Mouse (Mus musculus): ENCODE results near the gene Eif1. TPM values are rescaled to one million over a fixed set of nuclear protein-coding genes. Genes with fewer than 3 reads are reported as not detected.

The Eif1 gene
- total RNA-seq, 1 experiment = 322 TPM

DNA sequence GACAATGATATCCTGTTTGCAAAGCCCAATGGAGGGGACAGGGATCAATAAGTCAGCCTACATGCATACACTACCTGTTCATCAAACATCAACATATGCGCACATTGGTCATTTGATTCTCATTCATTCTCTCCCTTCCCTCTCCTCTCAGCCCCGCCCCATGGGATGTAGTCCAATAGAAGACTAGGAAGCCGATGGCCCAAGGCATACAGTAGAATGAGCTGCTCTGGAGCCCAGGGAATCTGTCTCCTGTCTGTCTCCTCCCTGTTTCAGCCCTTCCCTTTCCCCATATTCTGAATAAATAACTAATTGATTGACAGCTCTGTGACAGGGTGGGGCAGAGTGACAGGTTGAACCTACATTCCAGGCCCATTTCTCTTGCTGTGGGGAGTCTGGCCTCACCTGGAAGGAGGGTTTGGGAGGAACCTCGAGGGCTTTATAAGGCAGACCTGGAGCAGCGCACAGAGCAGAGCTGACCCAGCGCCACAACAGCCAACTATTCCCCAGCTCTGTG, 14.3 kb downstream of the Eif1 start, which contains the start of gene Gast:
Gene Gast (plus strand): TSS at position 464 of the 514 bp plus-strand sequence.
- Histone ChIP-seq H3K4me1 (ENCODE audit: control insufficient read depth in 2 of 2, insufficient read depth in 2 of 2, low read length in 2 of 2, poor library complexity in 1 of 2) (peaks cover 0 to 10% of the 10 kb centered on the region in 2 experiments; a peak in 2 of 4 replicates), H3K9me3 (ENCODE audit: control insufficient read depth, insufficient read depth, low read depth, low read length) (no peaks in the 10 kb centered on the region), H3K27ac (ENCODE audit: insufficient read depth, low read depth, low read length, poor library complexity, severe bottlenecking) (no peak within 1 kb of the TSS), H3K4me3 (ENCODE audit: insufficient read depth in 1 of 2, low read depth in 1 of 2, low read length in 2 of 2, poor library complexity in 1 of 2, severe bottlenecking in 1 of 2) (no peak within 1 kb of the TSS), H3K36me3 (ENCODE audit: control insufficient read depth, insufficient read depth, low read length, poor library complexity, severe bottlenecking) (no peaks in the 10 kb centered on the region), H3K9ac (ENCODE audit: insufficient read depth, low read depth, low read length, poor library complexity, severe bottlenecking) (no peak within 1 kb of the TSS)
- DNase-seq (ENCODE audit: low read depth, low spot score) = no peak
- in situ Hi-C loops (cut with MboI; ENCODE audit: low sequenced_read_pairs in 2 of 2, unreplicated experiment in 2 of 2) = no loop called here
- TF ChIP-seq ZC3H11A (IDR thresholded peaks at IDR 0.05; ENCODE audit: borderline replicate concordance, low read depth, low read length) (no peak), HCFC1 (IDR thresholded peaks at IDR 0.05; ENCODE audit: borderline replicate concordance, insufficient read depth, low read length) (no peak), CHD2 (IDR thresholded peaks at IDR 0.05; ENCODE audit: low read depth, low read length) (no peak), MAFK (IDR thresholded peaks at IDR 0.05; ENCODE audit: insufficient read depth, low read depth, low read length) (no peak), ZNF384 (IDR thresholded peaks at IDR 0.05; ENCODE audit: low read depth, low read length) (no peak)

GRCm38 (mm10) chr11:100335731-100336130, 16.0 kb downstream of the Eif1 start:
- in situ Hi-C loops (cut with MboI; ENCODE audit: low sequenced_read_pairs in 2 of 2, unreplicated experiment in 2 of 2) = no loop called here
- no peak for DNase-seq (ENCODE audit: low read depth, low spot score)

GRCm38 (mm10) chr11:100344269-100344668, 24.6 kb downstream of the Eif1 start:
- Histone ChIP-seq H3K4me1 (ENCODE audit: control insufficient read depth in 2 of 2, insufficient read depth in 2 of 2, low read length in 2 of 2, poor library complexity in 1 of 2) (peaks cover 0 to 12% of the 10 kb centered on the region in 2 experiments; a peak in 1 of 4 replicates), H3K9me3 (ENCODE audit: control insufficient read depth, insufficient read depth, low read depth, low read length) (no peaks in the 10 kb centered on the region), H3K36me3 (ENCODE audit: control insufficient read depth, insufficient read depth, low read length, poor library complexity, severe bottlenecking) (peaks cover 11% of the 10 kb centered on the region; the same call in 1 of the 2 replicates), H3K9ac (ENCODE audit: insufficient read depth, low read depth, low read length, poor library complexity, severe bottlenecking) (no peak overlapping the region), H3K27ac (ENCODE audit: insufficient read depth, low read depth, low read length, poor library complexity, severe bottlenecking) (no peak overlapping the region), H3K4me3 (ENCODE audit: insufficient read depth in 1 of 2, low read depth in 1 of 2, low read length in 2 of 2, poor library complexity in 1 of 2, severe bottlenecking in 1 of 2) (no peak overlapping the region)
- in situ Hi-C loops (cut with MboI; ENCODE audit: low sequenced_read_pairs in 2 of 2, unreplicated experiment in 2 of 2) = no loop called here
- TF ChIP-seq ZNF384 (IDR thresholded peaks at IDR 0.05; ENCODE audit: low read depth, low read length) = no peak
- no peak for TF ChIP-seq CHD2 (IDR thresholded peaks at IDR 0.05; ENCODE audit: low read depth, low read length)
- TF ChIP-seq MAFK (IDR thresholded peaks at IDR 0.05; ENCODE audit: insufficient read depth, low read depth, low read length) = peak; percentile 50; the same call in 1 of the 2 replicates
- TF ChIP-seq HCFC1 (IDR thresholded peaks at IDR 0.05; ENCODE audit: borderline replicate concordance, insufficient read depth, low read length) = no peak
- no peak for TF ChIP-seq ZC3H11A (IDR thresholded peaks at IDR 0.05; ENCODE audit: borderline replicate concordance, low read depth, low read length)
- DNase-seq (ENCODE audit: low read depth, low spot score) = no peak

More at GRCm38 (mm10) chr11:100335731-100336130, 16.0 kb downstream of the Eif1 start:
- H3K36me3 ChIP-seq (ENCODE audit: control insufficient read depth, insufficient read depth, low read length, poor library complexity, severe bottlenecking) = no peaks in the 10 kb centered on the region
- TF ChIP-seq MAFK (IDR thresholded peaks at IDR 0.05; ENCODE audit: insufficient read depth, low read depth, low read length) = no peak
- TF ChIP-seq CHD2 (IDR thresholded peaks at IDR 0.05; ENCODE audit: low read depth, low read length) = no peak
- no peak for TF ChIP-seq ZC3H11A (IDR thresholded peaks at IDR 0.05; ENCODE audit: borderline replicate concordance, low read depth, low read length)
- no peak for TF ChIP-seq ZNF384 (IDR thresholded peaks at IDR 0.05; ENCODE audit: low read depth, low read length)
- TF ChIP-seq HCFC1 (IDR thresholded peaks at IDR 0.05; ENCODE audit: borderline replicate concordance, insufficient read depth, low read length) = no peak
- no peak overlapping the region for H3K4me3 ChIP-seq (ENCODE audit: insufficient read depth in 1 of 2, low read depth in 1 of 2, low read length in 2 of 2, poor library complexity in 1 of 2, severe bottlenecking in 1 of 2)
- peaks cover 0 to 5% of the 10 kb centered on the region in 2 experiments; a peak in 1 of 4 replicates for H3K4me1 ChIP-seq (ENCODE audit: control insufficient read depth in 2 of 2, insufficient read depth in 2 of 2, low read length in 2 of 2, poor library complexity in 1 of 2)
- H3K27ac ChIP-seq (ENCODE audit: insufficient read depth, low read depth, low read length, poor library complexity, severe bottlenecking) = no peak overlapping the region
- no peak overlapping the region for H3K9ac ChIP-seq (ENCODE audit: insufficient read depth, low read depth, low read length, poor library complexity, severe bottlenecking)
- H3K9me3 ChIP-seq (ENCODE audit: control insufficient read depth, insufficient read depth, low read depth, low read length) = no peaks in the 10 kb centered on the region

- H3K4me1 ChIP-seq (ENCODE audit: control insufficient read depth in 2 of 2, insufficient read depth in 2 of 2, low read length in 2 of 2, poor library complexity in 1 of 2) = peaks cover 0 to 29% of the 10 kb centered on the region in 2 experiments; a peak in 2 of 4 replicates
- H3K36me3 ChIP-seq (ENCODE audit: control insufficient read depth, insufficient read depth, low read length, poor library complexity, severe bottlenecking) = peaks cover 36% of the 10 kb centered on the region
- no peak overlapping the region for H3K27ac ChIP-seq (ENCODE audit: insufficient read depth, low read depth, low read length, poor library complexity, severe bottlenecking)
- no peaks in the 10 kb centered on the region for H3K9me3 ChIP-seq (ENCODE audit: control insufficient read depth, insufficient read depth, low read depth, low read length)
- in situ Hi-C loops (cut with MboI; ENCODE audit: low sequenced_read_pairs in 2 of 2, unreplicated experiment in 2 of 2) = no loop called here
- TF ChIP-seq HCFC1 (IDR thresholded peaks at IDR 0.05; ENCODE audit: borderline replicate concordance, insufficient read depth, low read length) (no peak), MAFK (IDR thresholded peaks at IDR 0.05; ENCODE audit: insufficient read depth, low read depth, low read length) (no peak), ZNF384 (IDR thresholded peaks at IDR 0.05; ENCODE audit: low read depth, low read length) (no peak), ZC3H11A (IDR thresholded peaks at IDR 0.05; ENCODE audit: borderline replicate concordance, low read depth, low read length) (no peak), CHD2 (IDR thresholded peaks at IDR 0.05; ENCODE audit: low read depth, low read length) (no peak)
- DNase-seq (ENCODE audit: low read depth, low spot score) = no peak
- peak overlapping the region; percentile 8; the same call in 1 of the 2 replicates for H3K9ac ChIP-seq (ENCODE audit: insufficient read depth, low read depth, low read length, poor library complexity, severe bottlenecking)
- no peak overlapping the region for H3K4me3 ChIP-seq (ENCODE audit: insufficient read depth in 1 of 2, low read depth in 1 of 2, low read length in 2 of 2, poor library complexity in 1 of 2, severe bottlenecking in 1 of 2)
Measured at GRCm38 (mm10) chr11:100352076-100352857, 32.6 kb downstream of the Eif1 start.

Data from ES-E14 (cell line).